ENCODE assay signal across 24 mouse cellular contexts in genomic region chr2:71941721-71942087, GRCm38 (mm10). TPM values are rescaled to one million over a fixed set of nuclear protein-coding genes. Genes with fewer than 3 reads are reported as not detected.
DNase-seq lines count a peak whose midpoint lies in the region; ATAC-seq and TF ChIP-seq lines count a peak whose summit lies in the region.
"Had no signal": no experiment of that assay in that cellular context is flagged by ENCODE, and none has a peak within 500 bp of the region (broad histone marks: within the 10 kb centered on the region; RNA-seq: fewer than 3 reads in every experiment).

No protein-coding gene starts in this region.

- ATAC-seq in inflammation-experienced regulatory T-cells, adult 6 months, result peak; percentile 56
- ATAC-seq: forebrain, embryonic 13.5 days; forebrain, embryonic 15.5 days; forebrain, postnatal 0 days; Patski had no signal

- TF ChIP-seq RAD21 in MEL (IDR thresholded peaks at IDR 0.05; ENCODE audit: low read depth, low read length), result no peak

- H3K9ac ChIP-seq in MEL (ENCODE audit: control insufficient read depth, low read depth, low read length, poor library complexity, severe bottlenecking), result peak overlapping the region; percentile 34
- H3K9ac ChIP-seq: embryonic facial prominence, embryonic 12.5 days; forebrain, embryonic 13.5 days; forebrain, embryonic 15.5 days; forebrain, postnatal 0 days had no signal

- H3K27ac ChIP-seq in spleen, adult 2 months (ENCODE audit: insufficient read depth, low read length), result peak overlapping the region; percentile 38; the same call in 1 of the 2 replicates
- no peak overlapping the region for H3K27ac ChIP-seq in MEL (ENCODE audit: control insufficient read depth, low read depth, low read length)
- H3K27ac ChIP-seq: embryonic facial prominence, embryonic 10.5 days; embryonic facial prominence, embryonic 12.5 days; forebrain, embryonic 13.5 days; forebrain, embryonic 15.5 days had no signal

- no peaks in the 10 kb centered on the region for H3K27me3 ChIP-seq in spleen, adult 2 months (ENCODE audit: control insufficient read depth, insufficient read depth, low read length)
- peaks cover 0 to 2% of the 10 kb centered on the region in 2 experiments; a peak in 3 of 4 replicates for H3K27me3 ChIP-seq in MEL (ENCODE audit: control insufficient read depth in 1 of 2, insufficient read depth in 2 of 2, low read length in 2 of 2)
- H3K27me3 ChIP-seq: CH12.LX; embryonic facial prominence, embryonic 12.5 days; forebrain, embryonic 13.5 days; forebrain, embryonic 15.5 days; Patski had no signal

- H3K4me3 ChIP-seq in spleen, adult 2 months (ENCODE audit: extremely low read depth, insufficient read depth, insufficient read length), result no peak overlapping the region
- H3K4me3 ChIP-seq in MEL (ENCODE audit: control insufficient read depth in 1 of 2, insufficient read depth in 1 of 2, low read depth in 2 of 2, low read length in 2 of 2), result peak overlapping the region; percentile 67 to 95
- H3K4me3 ChIP-seq: embryonic facial prominence, embryonic 10.5 days; embryonic facial prominence, embryonic 12.5 days; forebrain, embryonic 13.5 days; forebrain, embryonic 15.5 days had no signal

- TF ChIP-seq POLR2A in spleen, adult 2 months (IDR thresholded peaks at IDR 0.05; ENCODE audit: low read depth, low read length), result no peak
- no peak for TF ChIP-seq POLR2A in MEL (IDR thresholded peaks at IDR 0.05; ENCODE audit: control insufficient read depth in 1 of 2, insufficient read depth in 1 of 2, low read depth in 1 of 2, low read length in 2 of 2, poor library complexity in 1 of 2)

- TF ChIP-seq EP300 in MEL (IDR thresholded peaks at IDR 0.05; ENCODE audit: low read depth in 1 of 2, low read length in 2 of 2), result no peak

- no peaks in the 10 kb centered on the region for H3K9me3 ChIP-seq in MEL (replicated peaks; ENCODE audit: insufficient read depth, low read length)
- H3K9me3 ChIP-seq: embryonic facial prominence, embryonic 10.5 days; embryonic facial prominence, embryonic 12.5 days; forebrain, embryonic 15.5 days; G1E had no signal

- no peaks in the 10 kb centered on the region for H3K36me3 ChIP-seq in spleen, adult 2 months (ENCODE audit: control insufficient read depth, insufficient read depth, low read length)
- H3K36me3 ChIP-seq in MEL (ENCODE audit: control insufficient read depth in 1 of 2, insufficient read depth in 2 of 2, low read length in 2 of 2), result no peaks in the 10 kb centered on the region
- H3K36me3 ChIP-seq: embryonic facial prominence, embryonic 10.5 days; embryonic facial prominence, embryonic 12.5 days; forebrain, embryonic 15.5 days; G1E had no signal

- DNase-seq in spleen, adult 2 months (ENCODE audit: low read depth in 1 of 2, low spot score in 2 of 2), result no peak
- no peak for DNase-seq in spleen, postnatal 4 days (ENCODE audit: low spot score in 2 of 2)
- peak; percentile 5 for DNase-seq in thymus, postnatal 25 days
- no peak for DNase-seq in thymus, postnatal 14 days
- peak; percentile 38 for DNase-seq in MEL (ENCODE audit: low read depth, low spot score)
- no peak for DNase-seq in cerebellum, adult 11 months
- no peak for DNase-seq in Muller cell, postnatal 12 days (ENCODE audit: inconsistent ontology term)
- DNase-seq: adrenal gland, adult 2 months; adrenal gland, postnatal 10 days; adrenal gland, postnatal 25 days; cerebellum, adult 11-12 months; cerebellum, adult 2 months; cerebellum, adult 9-10 months; cerebellum, postnatal 10 days; cerebellum, postnatal 25 days; forebrain, postnatal 0 days had no signal

- TF ChIP-seq CTCF in spleen, adult 2 months (IDR thresholded peaks at IDR 0.05; ENCODE audit: extremely low read depth, insufficient read depth, insufficient read length, insufficient replicate concordance), result no peak
- TF ChIP-seq CTCF in MEL (IDR thresholded peaks at IDR 0.05 in 2 of 3, conservative IDR thresholded peaks at IDR 0.05 in 1 of 3; ENCODE audit: control insufficient read depth in 1 of 3, insufficient read depth in 1 of 3, low read depth in 2 of 3, low read length in 3 of 3, poor library complexity in 1 of 3, severe bottlenecking in 1 of 3), result no peak

- peaks cover 3% of the 10 kb centered on the region; the same call in 1 of the 2 replicates for H3K4me1 ChIP-seq in spleen, adult 2 months (ENCODE audit: control insufficient read depth, insufficient read depth, insufficient read length)
- H3K4me1 ChIP-seq in MEL (ENCODE audit: control insufficient read depth in 1 of 2, insufficient read depth in 2 of 2, low read length in 2 of 2), result 0 out of 4 replicates have a peak, but pooled peaks cover 0 to 3% of the 10 kb centered on the region in 2 experiments
- H3K4me1 ChIP-seq: embryonic facial prominence, embryonic 12.5 days; forebrain, embryonic 15.5 days had no signal

- 68% methylated on average over 5 of the region's 5 CpGs for WGBS in spleen, adult 2 months

- H3K79me2 ChIP-seq in MEL (ENCODE audit: control insufficient read depth, insufficient read depth, low read length, poor library complexity), result no peaks in the 10 kb centered on the region

TF ChIP-seq in MEL, 35 proteins besides CTCF, POLR2A, EP300 and RAD21:
- TF ChIP-seq SMC3 (IDR thresholded peaks at IDR 0.05; ENCODE audit: low read depth, low read length) (no peak), SIN3A (IDR thresholded peaks at IDR 0.05; ENCODE audit: low read length) (no peak), E2F4 (IDR thresholded peaks at IDR 0.05; ENCODE audit: borderline replicate concordance, low read depth, low read length) (no peak), POLR2AphosphoS5 (IDR thresholded peaks at IDR 0.05; ENCODE audit: borderline replicate concordance, low read depth, low read length) (no peak), ZC3H11A (IDR thresholded peaks at IDR 0.05; ENCODE audit: low read depth, low read length) (no peak), NELFE (IDR thresholded peaks at IDR 0.05; ENCODE audit: low read depth, low read length) (no peak), USF1 (IDR thresholded peaks at IDR 0.05; ENCODE audit: low read depth, low read length) (no peak), NRF1 (IDR thresholded peaks at IDR 0.05; ENCODE audit: insufficient read depth, low read depth, low read length, poor library complexity, severe bottlenecking) (no peak), TAL1 (IDR thresholded peaks at IDR 0.05; ENCODE audit: low read length) (no peak), ZNF384 (IDR thresholded peaks at IDR 0.05; ENCODE audit: low read depth, low read length) (no peak), MYC (IDR thresholded peaks at IDR 0.05; ENCODE audit: low read depth, low read length) (no peak), HCFC1 (IDR thresholded peaks at IDR 0.05; ENCODE audit: low read depth, low read length) (no peak), USF2 (IDR thresholded peaks at IDR 0.05; ENCODE audit: borderline replicate concordance in 1 of 2, insufficient read depth in 1 of 2, low read depth in 1 of 2, low read length in 2 of 2) (no peak), GATA1 (IDR thresholded peaks at IDR 0.05; ENCODE audit: low read depth, low read length) (no peak), TBP (IDR thresholded peaks at IDR 0.05; ENCODE audit: low read depth, low read length) (no peak)

RNA-seq across cellular contexts. Expression of gene Rapgef4, which starts 39.3 kb away (rescaled TPM):
- polyA plus RNA-seq in spleen, adult 2 months (2012; rRNA removed), result 7.6 and 11.3 TPM in 2 replicates
- total RNA-seq in MEL (2012; rRNA removed), result not detected in 2 replicates
- polyA plus RNA-seq in MEL (2012; ENCODE audit: insufficient read depth in 1 of 2, insufficient read length in 2 of 2, low read depth in 1 of 2, low replicate concordance in 2 of 2, missing spikeins in 1 of 2), result not detected
- polyA plus RNA-seq in inflammation-experienced regulatory T-cells, adult 6 months (2017; shearing (Covaris generic)), result 1 to 10 TPM in 2 of 3 experiments, under 1 TPM in 1; 0.87 to 8.7 (median 8.6) TPM
- polyA plus RNA-seq: G1E had no signal

Comparison
In these comparisons a context has a peak if more than half of its experiments do, and no peak if none do; other contexts are left out.
1. DNase-seq: peak in thymus, postnatal 25 days (single experiment) and MEL (single experiment); none in spleen, adult 2 months (0 of 2), spleen, postnatal 4 days (0 of 2), thymus, postnatal 14 days (single experiment), cerebellum, adult 11 months (single experiment) and Muller cell, postnatal 12 days (single experiment).